Mouse (Mus musculus) heart, embryonic 11.5 days (tissue): ENCODE results near the gene Olfr688. TPM values are rescaled to one million over a fixed set of nuclear protein-coding genes. Genes with fewer than 3 reads are reported as not detected.

ENCODE experiments used
- polyA plus RNA-seq: library from polyadenylated mRNA; unstranded; fragments of >200 nt; fragmentation: Nextera tagmentation; extraction: Ambion mirVana; gene quantifications from 2 replicates; pipeline ENCODE4 v1.2.1, GENCODE M21; 2014

The Olfr688 gene
- polyA plus RNA-seq, 1 experiment from 2014 or later, result not detected

Other genes starting within 250 kb of the Olfr688 start
- gene Olfr677, start 236.7 kb upstream of the Olfr688 start, polyA plus RNA-seq, result not detected in 2 replicates
- not detected in 2 replicates for gene Olfr678, start 223.6 kb upstream of the Olfr688 start, polyA plus RNA-seq
- gene Olfr679, start 206.9 kb upstream of the Olfr688 start, polyA plus RNA-seq, result not detected in 2 replicates
- gene Olfr680-ps1, start 195.3 kb upstream of the Olfr688 start, polyA plus RNA-seq, result not detected in 2 replicates
- gene Olfr681, start 171.3 kb upstream of the Olfr688 start, polyA plus RNA-seq, result not detected in 2 replicates
- gene Olfr683, start 141.1 kb upstream of the Olfr688 start, polyA plus RNA-seq, result not detected in 2 replicates
- gene Olfr684, start 124.4 kb upstream of the Olfr688 start, polyA plus RNA-seq, result not detected in 2 replicates
- gene Olfr685, start 102.1 kb upstream of the Olfr688 start, polyA plus RNA-seq, result not detected in 2 replicates
- not detected in 2 replicates for gene Olfr686, start 80.6 kb upstream of the Olfr688 start, polyA plus RNA-seq
- gene Olfr689, start 23.1 kb downstream of the Olfr688 start, polyA plus RNA-seq, result not detected in 2 replicates
- gene Olfr690, start 46.0 kb downstream of the Olfr688 start, polyA plus RNA-seq, result not detected in 2 replicates
- gene Olfr691, start 54.2 kb downstream of the Olfr688 start, polyA plus RNA-seq, result not detected in 2 replicates
- gene Olfr692, start 80.1 kb downstream of the Olfr688 start, polyA plus RNA-seq, result not detected in 2 replicates
- gene Gm5901, start 86.9 kb downstream of the Olfr688 start, polyA plus RNA-seq, result not detected in 2 replicates
- gene Fam160a2, start 112.0 kb downstream of the Olfr688 start, polyA plus RNA-seq, result 29.7 and 30.6 TPM in 2 replicates
- not detected in 2 replicates for gene Cnga4, start 116.5 kb downstream of the Olfr688 start, polyA plus RNA-seq
- 0.16 TPM in 1 of 2 replicates, not detected in the other for gene Cckbr, start 137.6 kb downstream of the Olfr688 start, polyA plus RNA-seq
- gene Cavin3, start 194.2 kb downstream of the Olfr688 start, polyA plus RNA-seq, result 71.2 and 74.7 TPM in 2 replicates